Mouse (Mus musculus): Measurements from ENCODE around the gene Arl16.

- TF ChIP-seq CTCF (IDR thresholded peaks at IDR 0.05; ENCODE audit: low read depth) (no peak), EP300 (IDR thresholded peaks at IDR 0.05; ENCODE audit: low read depth) (no peak)
Observed at GRCm38 (mm10) chr11:120453306-120453705, 14.1 kb downstream of the Arl16 start, which contains the start of gene Pde6g.

Data from liver, embryonic 14.5 days (tissue).